In the genomic region with DNA sequence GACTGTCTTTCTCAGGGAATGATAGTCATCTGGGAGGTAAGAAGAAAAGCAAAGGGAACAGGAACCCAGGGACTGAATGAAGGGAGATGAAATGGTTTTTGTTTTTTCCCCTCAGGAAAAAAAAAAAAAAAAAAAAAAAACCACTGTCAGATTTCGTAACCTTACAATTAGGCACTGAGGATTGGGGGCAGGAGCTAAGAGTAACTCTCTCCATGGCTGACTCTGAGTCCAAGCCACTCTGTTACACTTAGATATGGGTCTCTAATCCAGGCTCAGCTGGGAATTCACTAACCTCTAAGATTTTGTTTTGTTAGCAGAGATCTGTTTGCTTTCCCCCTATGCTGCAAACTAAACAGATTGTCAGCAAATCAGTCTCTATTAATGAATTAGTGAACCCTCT, we compare ENCODE assay signal across 30 mouse cellular contexts. TPM values are rescaled to one million over a fixed set of nuclear protein-coding genes. Genes with fewer than 3 reads are reported as not detected.
DNase-seq lines count a peak whose midpoint lies in the region; ATAC-seq and TF ChIP-seq lines count a peak whose summit lies in the region.
"Had no signal": no experiment of that assay in that cellular context is flagged by ENCODE, and none has a peak within 500 bp of the region (broad histone marks: within the 10 kb centered on the region; RNA-seq: fewer than 3 reads in every experiment).

No protein-coding gene starts in this region.

- TF ChIP-seq CTCF in heart, adult 2 months (IDR thresholded peaks at IDR 0.05): no peak
- no peak for TF ChIP-seq CTCF in testis, adult 2 months (IDR thresholded peaks at IDR 0.05; ENCODE audit: control insufficient read depth, insufficient read depth, insufficient replicate concordance, low read depth, low read length)
- TF ChIP-seq CTCF in forebrain, postnatal 0 days (IDR thresholded peaks at IDR 0.05; ENCODE audit: low read depth): no peak

- H3K27me3 ChIP-seq in heart, adult 2 months (ENCODE audit: control insufficient read depth, insufficient read depth, low read length): peaks cover 12% of the 10 kb centered on the region
- H3K27me3 ChIP-seq in kidney, embryonic 16.5 days (ENCODE audit: insufficient read depth, low read length): no peaks in the 10 kb centered on the region; the same call in 1 of the 2 replicates
- H3K27me3 ChIP-seq in testis, adult 2 months (ENCODE audit: control insufficient read depth, insufficient read depth, low read length): no peaks in the 10 kb centered on the region; the same call in none of the 2 replicates
- H3K27me3 ChIP-seq in forebrain, postnatal 0 days (ENCODE audit: insufficient read depth, low read length): peaks cover 70% of the 10 kb centered on the region

- TF ChIP-seq EP300 in heart, adult 2 months (IDR thresholded peaks at IDR 0.05; ENCODE audit: insufficient read depth, low read depth, low read length): no peak

- H3K36me3 ChIP-seq in heart, adult 2 months (ENCODE audit: control insufficient read depth, insufficient read depth, low read length): no peaks in the 10 kb centered on the region
- H3K36me3 ChIP-seq in kidney, embryonic 16.5 days (ENCODE audit: insufficient read depth, low read length): 0 out of 2 replicates have a peak, but pooled peaks cover 4% of the 10 kb centered on the region
- no peaks in the 10 kb centered on the region for H3K36me3 ChIP-seq in testis, adult 2 months (ENCODE audit: control insufficient read depth, insufficient read depth, low read length)
- no peaks in the 10 kb centered on the region for H3K36me3 ChIP-seq in forebrain, postnatal 0 days (ENCODE audit: insufficient read depth)
- H3K36me3 ChIP-seq: embryonic facial prominence, embryonic 12.5 days; heart, embryonic 10.5 days; limb, embryonic 12.5 days; midbrain, embryonic 12.5 days; neural tube, embryonic 15.5 days had no signal

- no peak for TF ChIP-seq POLR2A in heart, adult 2 months (IDR thresholded peaks at IDR 0.05; ENCODE audit: insufficient read depth, low read depth, low read length)
- no peak for TF ChIP-seq POLR2A in testis, adult 2 months (IDR thresholded peaks at IDR 0.05; ENCODE audit: control insufficient read depth, low read depth, low read length)

- WGBS in heart, adult 2 months: 45% methylated on average over 1 of the region's 1 CpGs
- 35% methylated on average over 1 of the region's 1 CpGs for WGBS in kidney, embryonic 16.5 days
- 11% methylated on average over 1 of the region's 1 CpGs for WGBS in forebrain, postnatal 0 days

- no peak overlapping the region for H3K9ac ChIP-seq in heart, adult 2 months (ENCODE audit: low read depth, low read length)
- H3K9ac ChIP-seq in kidney, embryonic 16.5 days (replicated peaks; ENCODE audit: low read length): peak overlapping the region; percentile 18
- H3K9ac ChIP-seq in forebrain, postnatal 0 days: no peak overlapping the region
- H3K9ac ChIP-seq: embryonic facial prominence, embryonic 12.5 days; limb, embryonic 12.5 days; midbrain, embryonic 12.5 days; neural tube, embryonic 15.5 days had no signal

- H3K4me3 ChIP-seq in heart, adult 2 months: no peak overlapping the region
- peak overlapping the region; percentile 73 for H3K4me3 ChIP-seq in kidney, embryonic 16.5 days (ENCODE audit: low read length)
- H3K4me3 ChIP-seq in testis, adult 2 months (ENCODE audit: control insufficient read depth, low read depth, low read length): no peak overlapping the region
- no peak overlapping the region for H3K4me3 ChIP-seq in forebrain, postnatal 0 days (ENCODE audit: low read depth, low read length)
- H3K4me3 ChIP-seq: embryonic facial prominence, embryonic 12.5 days; heart, embryonic 10.5 days; limb, embryonic 12.5 days; midbrain, embryonic 12.5 days; neural tube, embryonic 15.5 days had no signal

- H3K4me2 ChIP-seq in kidney, embryonic 16.5 days (replicated peaks; ENCODE audit: low read depth, low read length): peak overlapping the region; percentile 53
- H3K4me2 ChIP-seq in forebrain, postnatal 0 days (ENCODE audit: low read depth): no peak overlapping the region
- H3K4me2 ChIP-seq: embryonic facial prominence, embryonic 12.5 days; limb, embryonic 12.5 days; liver, embryonic 11.5 days; midbrain, embryonic 12.5 days; neural tube, embryonic 15.5 days had no signal

- H3K4me1 ChIP-seq in heart, adult 2 months (ENCODE audit: control insufficient read depth, insufficient read depth, low read length): no peaks in the 10 kb centered on the region
- H3K4me1 ChIP-seq in kidney, embryonic 16.5 days (ENCODE audit: insufficient read depth, low read length): peaks cover 16% of the 10 kb centered on the region; the same call in 1 of the 2 replicates
- H3K4me1 ChIP-seq in testis, adult 2 months (ENCODE audit: control insufficient read depth, insufficient read depth, low read length): peaks cover 5% of the 10 kb centered on the region; the same call in 1 of the 2 replicates
- no peaks in the 10 kb centered on the region for H3K4me1 ChIP-seq in forebrain, postnatal 0 days (ENCODE audit: insufficient read depth)
- H3K4me1 ChIP-seq: embryonic facial prominence, embryonic 12.5 days had no signal

- H3K9me3 ChIP-seq in kidney, embryonic 16.5 days (ENCODE audit: low read length): no peaks in the 10 kb centered on the region
- H3K9me3 ChIP-seq in forebrain, postnatal 0 days (ENCODE audit: low read length): no peaks in the 10 kb centered on the region
- H3K9me3 ChIP-seq: embryonic facial prominence, embryonic 12.5 days; heart, embryonic 10.5 days; limb, embryonic 12.5 days; midbrain, embryonic 12.5 days; neural tube, embryonic 15.5 days had no signal

- intact Hi-C loops in heart, adult 2 months (cut with DNase I): loop anchor here (2.0 to 10.0 kb wide), 2 partner anchors 54 to 256 kb away; no protein-coding TSS in a partner anchor
- intact Hi-C loops in heart, postnatal 14 days (cut with DNase I): loop anchor here (2.0 kb wide), 1 partner anchor 54 kb away; no protein-coding TSS in a partner anchor

- no peak for DNase-seq in heart, adult 2 months
- DNase-seq in heart, postnatal 14 days: no peak
- DNase-seq in kidney, postnatal 36 days: no peak
- no peak for DNase-seq in testis, postnatal 14 days (ENCODE audit: low spot score)
- DNase-seq in urinary bladder, postnatal 14 days (ENCODE audit: low spot score): no peak
- no peak for DNase-seq in forebrain, postnatal 0 days
- DNase-seq: adrenal gland, adult 8-10 months; cerebellum, adult 11-12 months; cerebellum, postnatal 10 days; kidney, postnatal 25 days; lung, adult 18-20 months; thymus, adult 2 months; thymus, postnatal 4 days had no signal

- peak overlapping the region; percentile 47 for H3K27ac ChIP-seq in heart, adult 2 months
- peak overlapping the region; percentile 96 for H3K27ac ChIP-seq in kidney, embryonic 16.5 days (ENCODE audit: low read length)
- peak overlapping the region; percentile 4 for H3K27ac ChIP-seq in testis, adult 2 months (ENCODE audit: control insufficient read depth, insufficient read depth, low read depth, low read length)
- no peak overlapping the region for H3K27ac ChIP-seq in forebrain, postnatal 0 days (ENCODE audit: low read depth, low read length)
- H3K27ac ChIP-seq: embryonic facial prominence, embryonic 12.5 days; heart, embryonic 10.5 days; limb, embryonic 12.5 days; midbrain, embryonic 12.5 days; neural tube, embryonic 15.5 days had no signal

- ATAC-seq in kidney, embryonic 16.5 days (ENCODE audit: low FRiP score, low TSS enrichment): peak; percentile 35; the same call in 1 of the 2 replicates
- no peak for ATAC-seq in forebrain, postnatal 0 days
- ATAC-seq: activated CD4-positive, CD25-positive, alpha-beta regulatory T cell, adult 4 months; hindbrain, embryonic 16.5 days had no signal

- H3K79me2 ChIP-seq in heart, adult 2 months (replicated peaks; ENCODE audit: control insufficient read depth, insufficient read depth, low read length): no peaks in the 10 kb centered on the region

RNA-seq across cellular contexts. Expression of a gene that starts 1.3 kb away (rescaled TPM):
- 1 to 10 TPM; 8.4 to 9.6 TPM for total RNA-seq in heart, adult 2 months (2021)
- 29.6 and 32.3 TPM in 2 replicates for polyA plus RNA-seq in heart, adult 2 months (2012; rRNA removed)
- 10 to 100 TPM; 21.0 to 21.5 TPM for total RNA-seq in heart, postnatal 14 days (2021)
- polyA plus RNA-seq in kidney, embryonic 16.5 days (2015; fragmentation: Nextera tagmentation; extraction: Ambion mirVana): 357 and 367 TPM in 2 replicates
- polyA plus RNA-seq in testis, adult 2 months (2012; rRNA removed): 11.2 and 12.4 TPM in 2 replicates
- total RNA-seq in forebrain, postnatal 0 days (2014; rRNA removed): not detected in 2 replicates
- polyA plus RNA-seq in forebrain, postnatal 0 days (2015; fragmentation: Nextera tagmentation; extraction: Ambion mirVana): 0.21 and 0.24 TPM in 2 replicates
- total RNA-seq: gastrocnemius, adult 18-20 months; hematopoietic stem cell, adult 5-6 weeks; layer of hippocampus, adult 8-10 months; left cerebral cortex, postnatal 14 days; megakaryocyte, adult 5-6 weeks had no signal
- polyA plus RNA-seq: activated CD4-positive, CD25-positive, alpha-beta regulatory T cell, adult 4 months; cortical plate, adult 2 months; forebrain, embryonic 11.5 days; midbrain, embryonic 12.5 days; neural tube, embryonic 15.5 days had no signal

Comparison
In these comparisons a context has a peak if more than half of its experiments do, and no peak if none do; other contexts are left out.
1. RNA of a gene that starts 1.3 kb away (polyA plus RNA-seq): 357 to 367 TPM in kidney, embryonic 16.5 days; 29.6 to 32.3 TPM in heart, adult 2 months, 11.2 to 12.4 TPM in testis, adult 2 months and 0.21 to 0.24 TPM in forebrain, postnatal 0 days; every median in the first group is over 10 times any median in the second.